Mouse (Mus musculus): ENCODE measurements around the gene Gjb5. TPM values are rescaled to one million over a fixed set of nuclear protein-coding genes. Genes with fewer than 3 reads are reported as not detected.

The Gjb5 gene
- not detected in 2 replicates for total RNA-seq (2015; ENCODE audit: low replicate concordance)
- total RNA-seq (2017; ENCODE audit: low replicate concordance), result not detected in 2 replicates

GRCm38 (mm10) chr4:127358018-127358417 lies at the start of gene Gjb5:
Gene Gjb5 (minus strand): TSS chr4:127358181.
- ATAC-seq (replicated peaks; ENCODE audit: low FRiP score, poor library complexity, severe bottlenecking), result no peak

GRCm38 (mm10) chr4:127402614-127403013 lies 44.6 kb upstream of the Gjb5 start:
- no peak for ATAC-seq (replicated peaks; ENCODE audit: low FRiP score, poor library complexity, severe bottlenecking)

- ATAC-seq (replicated peaks; ENCODE audit: low FRiP score, poor library complexity, severe bottlenecking), result no peak
Measured at GRCm38 (mm10) chr4:127402166-127402565, 44.2 kb upstream of the Gjb5 start.

GRCm38 (mm10) chr4:127400165-127401145 lies 42.5 kb upstream of the Gjb5 start:
- no peak for ATAC-seq (replicated peaks; ENCODE audit: low FRiP score, poor library complexity, severe bottlenecking)

- no peak for ATAC-seq (replicated peaks; ENCODE audit: low FRiP score, poor library complexity, severe bottlenecking)
Measured at GRCm38 (mm10) chr4:127395591-127395990, 37.6 kb upstream of the Gjb5 start.

GRCm38 (mm10) chr4:127389645-127390044 lies 31.7 kb upstream of the Gjb5 start:
- ATAC-seq (replicated peaks; ENCODE audit: low FRiP score, poor library complexity, severe bottlenecking), result no peak

GRCm38 (mm10) chr4:127377344-127377743 lies 19.4 kb upstream of the Gjb5 start:
- no peak for ATAC-seq (replicated peaks; ENCODE audit: low FRiP score, poor library complexity, severe bottlenecking)

- no peak for ATAC-seq (replicated peaks; ENCODE audit: low FRiP score, poor library complexity, severe bottlenecking)
Measured at GRCm38 (mm10) chr4:127375541-127376177, 17.7 kb upstream of the Gjb5 start.

- no peak for ATAC-seq (replicated peaks; ENCODE audit: low FRiP score, poor library complexity, severe bottlenecking)
Measured at GRCm38 (mm10) chr4:127374645-127375044, 16.7 kb upstream of the Gjb5 start.

GRCm38 (mm10) chr4:127373491-127373890 lies 15.5 kb upstream of the Gjb5 start:
- no peak for ATAC-seq (replicated peaks; ENCODE audit: low FRiP score, poor library complexity, severe bottlenecking)

- ATAC-seq (replicated peaks; ENCODE audit: low FRiP score, poor library complexity, severe bottlenecking), result no peak
Measured at GRCm38 (mm10) chr4:127371546-127371945, 13.6 kb upstream of the Gjb5 start.

- ATAC-seq (replicated peaks; ENCODE audit: low FRiP score, poor library complexity, severe bottlenecking), result no peak
Measured at GRCm38 (mm10) chr4:127370447-127370846, 12.5 kb upstream of the Gjb5 start.

- ATAC-seq (replicated peaks; ENCODE audit: low FRiP score, poor library complexity, severe bottlenecking), result no peak
Measured at GRCm38 (mm10) chr4:127368379-127368973, 10.5 kb upstream of the Gjb5 start.

GRCm38 (mm10) chr4:127365834-127366233 lies 7.9 kb upstream of the Gjb5 start:
- no peak for ATAC-seq (replicated peaks; ENCODE audit: low FRiP score, poor library complexity, severe bottlenecking)

- no peak for ATAC-seq (replicated peaks; ENCODE audit: low FRiP score, poor library complexity, severe bottlenecking)
Measured at GRCm38 (mm10) chr4:127365433-127365832, 7.5 kb upstream of the Gjb5 start.

- ATAC-seq (replicated peaks; ENCODE audit: low FRiP score, poor library complexity, severe bottlenecking), result no peak
Measured at GRCm38 (mm10) chr4:127364431-127364830, 6.5 kb upstream of the Gjb5 start.

GRCm38 (mm10) chr4:127363331-127363730 lies 5.3 kb upstream of the Gjb5 start:
- ATAC-seq (replicated peaks; ENCODE audit: low FRiP score, poor library complexity, severe bottlenecking), result no peak

GRCm38 (mm10) chr4:127362520-127362919 lies 4.5 kb upstream of the Gjb5 start:
- no peak for ATAC-seq (replicated peaks; ENCODE audit: low FRiP score, poor library complexity, severe bottlenecking)

- no peak for ATAC-seq (replicated peaks; ENCODE audit: low FRiP score, poor library complexity, severe bottlenecking)
Measured at GRCm38 (mm10) chr4:127354506-127355485, 3.2 kb downstream of the Gjb5 start.

Measured in erythroid progenitor cell, adult 5-6 weeks (primary cell).